ENCODE assay signal across 13 mouse cellular contexts in genomic region chr13:84284764-84285558, GRCm38 (mm10).
DNase-seq lines count a peak whose midpoint lies in the region; ATAC-seq lines count a peak whose summit lies in the region.
"Had no signal": no experiment of that assay in that cellular context is flagged by ENCODE, and none has a peak within 500 bp of the region (broad histone marks: within the 10 kb centered on the region; RNA-seq: fewer than 3 reads in every experiment).

No protein-coding gene starts in this region.

- H3K27me3 ChIP-seq in hindbrain, embryonic 12.5 days, result no peaks in the 10 kb centered on the region
- H3K27me3 ChIP-seq in neural tube, embryonic 12.5 days (replicated peaks), result no peaks in the 10 kb centered on the region
- H3K27me3 ChIP-seq in kidney, embryonic 14.5 days (ENCODE audit: control insufficient read depth, insufficient read depth, low read length), result no peaks in the 10 kb centered on the region
- H3K27me3 ChIP-seq: embryonic facial prominence, embryonic 13.5 days; limb, embryonic 15.5 days had no signal

- H3K4me2 ChIP-seq in hindbrain, embryonic 12.5 days (replicated peaks), result peak overlapping the region; percentile 23; the same call in 1 of the 2 replicates
- peak overlapping the region; percentile 24; the same call in 1 of the 2 replicates for H3K4me2 ChIP-seq in neural tube, embryonic 12.5 days (replicated peaks)
- no peak overlapping the region for H3K4me2 ChIP-seq in kidney, embryonic 14.5 days (replicated peaks; ENCODE audit: low read depth, low read length)
- H3K4me2 ChIP-seq: embryonic facial prominence, embryonic 13.5 days; limb, embryonic 15.5 days had no signal

- peak overlapping the region; percentile 79 for H3K27ac ChIP-seq in hindbrain, embryonic 12.5 days
- H3K27ac ChIP-seq in neural tube, embryonic 12.5 days, result no peak overlapping the region
- no peak overlapping the region for H3K27ac ChIP-seq in kidney, embryonic 14.5 days (ENCODE audit: low read depth, low read length)
- H3K27ac ChIP-seq: embryonic facial prominence, embryonic 13.5 days; limb, embryonic 15.5 days; macrophage had no signal

- H3K9me3 ChIP-seq in hindbrain, embryonic 12.5 days (replicated peaks), result no peaks in the 10 kb centered on the region
- no peaks in the 10 kb centered on the region for H3K9me3 ChIP-seq in neural tube, embryonic 12.5 days
- H3K9me3 ChIP-seq in kidney, embryonic 14.5 days (ENCODE audit: control insufficient read depth, low read length), result no peaks in the 10 kb centered on the region
- H3K9me3 ChIP-seq: embryonic facial prominence, embryonic 13.5 days; limb, embryonic 15.5 days had no signal

- 19% methylated on average over 7 of the region's 7 CpGs for WGBS in hindbrain, embryonic 12.5 days
- 25% methylated on average over 7 of the region's 7 CpGs for WGBS in neural tube, embryonic 12.5 days
- WGBS in kidney, embryonic 14.5 days, result 52% methylated on average over 7 of the region's 7 CpGs

- peaks cover 16% of the 10 kb centered on the region for H3K36me3 ChIP-seq in hindbrain, embryonic 12.5 days
- H3K36me3 ChIP-seq in neural tube, embryonic 12.5 days, result peaks cover 14% of the 10 kb centered on the region
- H3K36me3 ChIP-seq in kidney, embryonic 14.5 days (ENCODE audit: control insufficient read depth, insufficient read depth, low read length), result peaks cover 6% of the 10 kb centered on the region

- H3K4me1 ChIP-seq in hindbrain, embryonic 12.5 days, result peaks cover 6% of the 10 kb centered on the region
- peaks cover 3% of the 10 kb centered on the region; the same call in 1 of the 2 replicates for H3K4me1 ChIP-seq in neural tube, embryonic 12.5 days
- H3K4me1 ChIP-seq in kidney, embryonic 14.5 days (ENCODE audit: control insufficient read depth, insufficient read depth, low read length), result no peaks in the 10 kb centered on the region
- H3K4me1 ChIP-seq: embryonic facial prominence, embryonic 13.5 days; limb, embryonic 15.5 days had no signal

- no peak for DNase-seq in frontal cortex, postnatal 10 days (ENCODE audit: low spot score in 2 of 2)
- peak; percentile 7 for DNase-seq in embryo, embryonic 11.5 days (ENCODE audit: low read depth, low spot score)
- no peak for DNase-seq in adipocyte (ENCODE audit: low spot score)
- DNase-seq in thymus, postnatal 10 days (ENCODE audit: low spot score in 2 of 2), result no peak
- DNase-seq: spleen, adult 18-20 months; thymus, postnatal 14 days had no signal

- peak; percentile 80 for ATAC-seq in frontal cortex, adult (ENCODE audit: low TSS enrichment)
- peak; percentile 99 for ATAC-seq in hindbrain, embryonic 12.5 days (ENCODE audit: low FRiP score)
- peak; percentile 97 for ATAC-seq in neural tube, embryonic 12.5 days (ENCODE audit: low FRiP score, low read depth)
- ATAC-seq in kidney, embryonic 14.5 days (ENCODE audit: low FRiP score, low TSS enrichment), result no peak

- no peak overlapping the region for H3K4me3 ChIP-seq in hindbrain, embryonic 12.5 days
- H3K4me3 ChIP-seq in neural tube, embryonic 12.5 days, result no peak overlapping the region
- no peak overlapping the region for H3K4me3 ChIP-seq in kidney, embryonic 14.5 days (ENCODE audit: low read length)
- H3K4me3 ChIP-seq: embryonic facial prominence, embryonic 13.5 days; limb, embryonic 15.5 days had no signal

- no peak overlapping the region for H3K9ac ChIP-seq in hindbrain, embryonic 12.5 days
- H3K9ac ChIP-seq in neural tube, embryonic 12.5 days, result no peak overlapping the region
- H3K9ac ChIP-seq in kidney, embryonic 14.5 days (ENCODE audit: low read depth, low read length), result no peak overlapping the region
- H3K9ac ChIP-seq: embryonic facial prominence, embryonic 13.5 days; limb, embryonic 15.5 days had no signal
